Mouse (Mus musculus): ENCODE measurements at regions not wholly inside any gene's neighbourhood (a gene's known extent, or its start where the extent isn't known, plus 50 kb on each side); places are given as distances from the start of the nearest gene placed in this dataset.

DNA sequence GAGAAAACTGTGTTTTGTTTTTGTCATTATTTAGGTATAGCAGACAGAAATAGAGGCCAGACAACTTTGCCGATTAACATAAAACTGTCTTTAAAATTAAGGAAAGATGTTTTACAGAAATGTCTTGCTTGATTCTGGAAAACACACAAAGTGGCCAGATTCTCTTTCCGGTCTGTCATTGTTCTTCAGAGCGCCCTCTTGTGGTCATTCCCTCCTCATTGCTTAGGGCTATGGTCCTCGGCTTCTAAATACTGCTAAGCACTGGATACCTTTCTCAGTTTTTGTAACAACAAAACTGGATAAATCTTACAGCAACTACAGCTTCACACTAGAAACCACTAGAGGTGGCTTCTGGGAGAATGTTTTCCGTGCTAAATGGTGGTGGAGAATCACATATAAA is 532.5 kb upstream of the Intu start:
- TF ChIP-seq POLR2A (IDR thresholded peaks at IDR 0.05; ENCODE audit: low read depth, low read length) (no peak), CTCF (IDR thresholded peaks at IDR 0.05; ENCODE audit: extremely low read depth, insufficient read depth, insufficient read length, insufficient replicate concordance) (no peak)

Measured in spleen, adult 2 months (tissue).